Mouse (Mus musculus) left cerebral cortex, postnatal 4 days (tissue): ENCODE measurements around the gene Clmn. TPM values are rescaled to one million over a fixed set of nuclear protein-coding genes. Genes with fewer than 3 reads are reported as not detected.

Experiments
- DNase-seq: peaks from one replicate; pipeline ENCODE4 v3.0.0-alpha.2; 2022
- intact Hi-C: fragments of 180-260 bp; cut with DNase I; formaldehyde crosslinking; loops from one replicate; pipeline ENCODE4 v1.15.1; 2025
- total RNA-seq, 2 experiments: library from RNA; stranded (reverse); gene quantifications; 2 replicates each; pipeline ENCODE4 v1.2.3; 2021

Gene Clmn
- total RNA-seq, 2 experiments from 2014 or later, result 8.3 to 10.1 TPM

GRCm38 (mm10) chr12:104765761-104766160, 99.1 kb downstream of the Clmn start:
- DNase-seq, result no peak
- intact Hi-C loops, result no loop called here

- intact Hi-C loops, result no loop called here
Observed at GRCm38 (mm10) chr12:104765116-104765515, 99.8 kb downstream of the Clmn start.

DNA sequence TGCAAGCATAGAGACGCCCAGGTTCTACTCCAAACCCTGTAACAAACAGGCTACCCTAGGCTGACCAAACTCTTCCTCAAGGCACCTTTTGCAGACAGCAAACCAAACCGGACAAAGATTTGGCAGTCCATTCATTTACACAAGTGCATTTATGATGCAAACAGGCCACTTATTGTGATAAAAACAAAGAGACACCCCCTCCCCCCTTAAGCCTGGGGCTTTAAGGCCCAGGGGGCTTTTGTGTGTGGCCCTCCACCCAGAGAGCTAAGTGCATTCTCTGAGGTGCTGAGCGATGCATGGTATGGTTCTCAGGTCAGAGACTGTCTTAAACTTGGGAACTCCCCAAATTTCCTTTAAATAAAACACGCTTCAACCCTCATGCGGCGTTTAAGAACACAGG, 101.0 kb downstream of the Clmn start:
- intact Hi-C loops, result no loop called here
- DNase-seq, result no peak

More at GRCm38 (mm10) chr12:104765116-104765515, 99.8 kb downstream of the Clmn start:
- no peak for DNase-seq

GRCm38 (mm10) chr12:104761411-104761810, 103.5 kb downstream of the Clmn start:
- intact Hi-C loops, result no loop called here
- no peak for DNase-seq

GRCm38 (mm10) chr12:104758066-104758465, 106.8 kb downstream of the Clmn start:
- intact Hi-C loops, result loop anchor here (10.0 kb wide), 1 partner anchor 177 kb away; no protein-coding TSS in a partner anchor
- no peak for DNase-seq

GRCm38 (mm10) chr12:104753686-104754085, 111.2 kb downstream of the Clmn start:
- intact Hi-C loops, result loop anchor here (10.0 kb wide), 1 partner anchor 181 kb away; no protein-coding TSS in a partner anchor
- DNase-seq, result no peak

DNA sequence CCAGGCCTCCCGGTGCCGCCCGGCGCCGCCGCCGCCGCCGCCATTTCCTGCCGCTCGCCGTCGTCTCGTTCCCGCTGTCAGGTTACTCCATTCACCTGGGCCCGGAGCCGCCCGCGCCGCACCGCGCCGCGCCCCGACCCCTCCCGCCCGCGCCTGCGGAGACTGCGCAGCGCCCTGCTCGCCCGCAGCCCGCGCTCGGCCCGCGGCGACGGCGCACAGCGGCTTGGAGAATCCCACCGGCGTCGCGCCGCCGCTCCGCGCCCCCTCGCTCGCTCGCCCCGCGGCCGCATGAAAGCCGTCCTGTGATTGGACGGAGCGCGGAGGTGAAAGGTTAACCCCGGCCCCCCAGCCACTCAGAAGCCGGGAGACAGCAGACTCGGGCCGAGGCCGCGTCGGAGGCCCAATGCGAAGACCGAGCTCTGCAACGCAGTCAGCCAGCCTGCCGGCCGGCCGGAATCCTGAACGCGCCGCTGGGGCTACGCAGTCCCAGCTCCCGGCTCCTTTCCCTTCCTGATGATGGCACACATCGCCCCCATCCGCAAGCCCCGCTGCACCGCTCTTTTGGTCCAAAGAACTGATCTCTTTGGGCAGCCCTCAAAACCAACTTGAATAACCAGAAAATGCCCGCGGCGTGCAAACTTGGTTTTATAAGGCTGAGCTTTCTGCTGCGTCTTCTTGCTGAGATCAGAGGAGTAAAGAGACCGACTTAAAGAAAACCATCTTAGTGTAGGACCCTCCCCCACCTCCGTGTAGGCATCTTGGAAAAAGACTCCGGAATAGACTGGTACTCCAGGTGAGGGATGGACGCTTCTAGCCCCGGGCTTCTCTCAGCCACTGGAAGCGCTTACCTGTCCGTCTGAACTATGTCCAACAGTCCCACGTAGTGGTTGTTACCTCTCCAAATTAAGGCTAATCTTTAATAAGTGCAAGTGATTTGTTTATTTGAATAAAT, 112.8 kb downstream of the Clmn start, which contains the start of gene Dicer1:
Dicer1 (minus strand) TSS at position 139 of the 952 bp plus-strand sequence.
- DNase-seq, result peak; percentile 98
- intact Hi-C loops, result loop anchor here (10.0 kb wide), 1 partner anchor 183 kb away; no protein-coding TSS in a partner anchor

DNA sequence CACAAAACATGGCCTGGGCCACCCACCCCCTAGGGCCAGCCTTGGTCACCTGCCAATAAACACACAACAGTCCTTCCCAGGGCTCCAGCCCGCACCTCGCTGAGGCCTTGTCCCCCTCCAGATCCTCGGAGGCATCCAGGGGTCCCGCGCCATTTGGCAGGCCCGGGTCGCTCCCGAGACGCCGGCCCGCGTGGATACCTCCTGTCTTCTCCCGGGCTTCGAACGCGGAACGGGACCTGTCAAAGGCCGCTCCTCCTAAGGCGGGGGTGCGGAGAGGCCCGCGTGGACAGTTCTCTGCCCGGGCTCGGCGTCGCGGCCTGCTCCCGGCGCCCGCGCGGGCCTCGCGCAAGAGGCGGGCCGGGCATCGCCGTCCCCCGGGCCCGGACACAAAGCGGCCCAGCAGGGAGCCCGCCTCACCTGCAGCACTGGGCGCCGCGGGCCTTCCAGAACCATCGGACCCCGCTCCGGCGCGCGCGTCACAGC, 113.5 kb downstream of the Clmn start:
- intact Hi-C loops, result loop anchor here (10.0 kb wide), 1 partner anchor 183 kb away; no protein-coding TSS in a partner anchor
- DNase-seq, result peak; percentile 67

- intact Hi-C loops, result no loop called here
- no peak for DNase-seq
Observed at GRCm38 (mm10) chr12:104748946-104749345, 115.9 kb downstream of the Clmn start.

- DNase-seq, result no peak
- intact Hi-C loops, result no loop called here
Observed at GRCm38 (mm10) chr12:104747252-104747651, 117.6 kb downstream of the Clmn start.

- intact Hi-C loops, result no loop called here
- DNase-seq, result no peak
Observed at GRCm38 (mm10) chr12:104746601-104747000, 118.3 kb downstream of the Clmn start.

- no peak for DNase-seq
- intact Hi-C loops, result no loop called here
Observed at GRCm38 (mm10) chr12:104743687-104744086, 121.2 kb downstream of the Clmn start.

DNA sequence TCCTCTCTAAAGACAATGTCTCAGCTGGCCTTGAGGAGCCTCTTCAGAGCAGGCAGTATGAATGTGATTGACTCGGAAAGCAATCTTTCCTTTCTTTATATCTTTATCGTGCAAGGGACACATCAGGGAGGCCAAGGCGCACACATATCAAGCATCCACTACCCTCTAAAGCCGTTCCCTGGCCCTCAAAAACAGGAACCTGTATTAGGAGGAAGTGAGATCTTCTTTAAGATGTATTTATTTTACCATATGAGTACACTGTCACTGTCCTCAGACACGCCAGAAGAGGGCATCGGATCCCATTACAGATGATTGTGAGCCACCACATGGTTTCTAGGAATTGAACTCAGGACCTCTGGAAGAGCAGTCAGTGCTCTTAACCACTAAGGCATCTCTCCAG, 122.6 kb downstream of the Clmn start:
- intact Hi-C loops, result no loop called here
- DNase-seq, result no peak

GRCm38 (mm10) chr12:104740841-104741787, 123.8 kb downstream of the Clmn start:
- DNase-seq, result no peak
- intact Hi-C loops, result no loop called here

DNA sequence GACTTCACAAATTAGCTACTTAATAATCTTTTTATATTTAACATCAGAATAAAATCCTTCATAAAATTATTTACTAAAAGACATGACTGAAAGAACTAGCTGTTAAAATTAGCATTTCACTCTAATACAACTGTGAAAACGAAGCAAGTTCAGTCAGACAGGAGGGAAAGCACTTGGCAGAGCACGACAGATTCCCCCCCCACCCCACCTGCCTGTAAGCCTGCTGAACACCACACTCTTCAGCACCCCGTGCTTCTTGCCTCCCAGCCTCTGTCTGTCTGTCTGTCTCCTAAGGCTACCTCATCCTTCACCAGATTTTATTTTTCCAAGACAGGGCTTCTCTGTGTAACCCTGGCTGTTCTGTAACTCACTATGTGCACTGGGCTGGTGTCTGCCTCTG, 125.9 kb downstream of the Clmn start:
- intact Hi-C loops, result no loop called here
- DNase-seq, result no peak

- intact Hi-C loops, result no loop called here
Observed at GRCm38 (mm10) chr12:104738446-104738845, 126.4 kb downstream of the Clmn start.

DNA sequence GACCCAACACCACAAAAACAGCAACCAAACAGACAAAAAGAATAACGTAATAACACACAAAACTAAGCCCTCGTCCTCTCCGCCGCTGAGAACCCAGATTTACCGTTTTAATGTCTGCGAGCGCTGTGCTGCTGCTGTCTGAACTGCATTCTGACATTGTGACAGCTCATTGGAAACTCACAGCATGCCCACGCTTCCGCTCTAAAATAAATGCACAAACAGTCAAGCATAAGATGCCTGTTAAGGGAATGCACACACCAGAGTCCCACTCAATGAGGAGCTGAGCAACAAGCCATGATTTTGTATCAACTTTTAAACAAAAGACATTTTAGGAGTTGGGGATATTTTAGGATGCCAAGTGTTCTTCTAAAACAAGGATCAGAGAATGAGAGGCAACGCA, 127.2 kb downstream of the Clmn start:
- DNase-seq, result no peak
- intact Hi-C loops, result no loop called here

More at GRCm38 (mm10) chr12:104738446-104738845, 126.4 kb downstream of the Clmn start:
- no peak for DNase-seq

GRCm38 (mm10) chr12:104735993-104736395, 128.9 kb downstream of the Clmn start:
- intact Hi-C loops, result no loop called here
- no peak for DNase-seq

GRCm38 (mm10) chr12:104733165-104733564, 131.7 kb downstream of the Clmn start:
- intact Hi-C loops, result no loop called here

GRCm38 (mm10) chr12:104731782-104732181, 133.1 kb downstream of the Clmn start:
- DNase-seq, result no peak
- intact Hi-C loops, result no loop called here

More at GRCm38 (mm10) chr12:104733165-104733564, 131.7 kb downstream of the Clmn start:
- DNase-seq, result no peak
